Mouse (Mus musculus) gastrocnemius, adult 2 months (tissue): Measurements from ENCODE around the gene D130043K22Rik. TPM values are rescaled to one million over a fixed set of nuclear protein-coding genes. Genes with fewer than 3 reads are reported as not detected.

Experiments
- DNase-seq: peaks from one replicate; pipeline ENCODE4 v3.0.0; 2022
- H3K27ac ChIP-seq: fragments of 200-600 bp; 2 replicates; pipeline ENCODE4 v1.8.1; 2022; ENCODE audit warnings: mild to moderate bottlenecking
- H3K4me3 ChIP-seq: fragments of 200-600 bp; 2 replicates; pipeline ENCODE4 v1.8.1; 2022; ENCODE audit warnings: mild to moderate bottlenecking, moderate library complexity
- CTCF ChIP-seq: fragments of 200-600 bp; IDR thresholded peaks from 2 replicates; pipeline ENCODE4 v1.8.1; 2022; ENCODE audit warnings: antibody characterized with exemption, mild to moderate bottlenecking, moderate library complexity
- intact Hi-C: fragments of 180-260 bp; cut with DNase I; formaldehyde crosslinking; loops from one replicate; pipeline ENCODE4 v1.15.1; 2025
- total RNA-seq, 2 experiments: library from RNA; stranded (reverse); gene quantifications; 2 replicates each; pipeline ENCODE4 v1.2.3; 2021

D130043K22Rik gene
- total RNA-seq, 2 experiments from 2014 or later, result not detected

DNA sequence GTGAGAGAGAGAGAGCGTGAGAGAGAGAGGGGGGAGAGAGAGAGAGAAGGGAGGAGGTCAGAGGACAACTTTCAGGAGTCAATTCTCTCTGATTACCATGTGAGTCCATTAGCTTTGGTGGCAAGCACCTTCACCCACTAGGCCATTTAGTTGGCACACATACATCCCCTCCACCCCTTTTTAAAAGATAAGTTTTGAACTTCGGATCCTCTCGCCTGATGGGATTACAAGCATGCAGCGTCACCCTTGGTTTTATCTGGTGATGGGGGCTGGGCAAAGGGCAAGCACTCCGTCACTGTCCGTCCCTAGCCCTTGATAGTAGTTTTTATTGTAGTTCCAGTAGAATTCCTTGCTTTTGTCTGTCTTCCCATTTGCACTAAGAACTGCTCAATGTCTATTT is 35.3 kb downstream of the D130043K22Rik start:
- TF ChIP-seq CTCF, result no peak
- Histone ChIP-seq H3K4me3 (no peak overlapping the region), H3K27ac (no peak overlapping the region)
- intact Hi-C loops, result no loop called here
- no peak for DNase-seq

DNA sequence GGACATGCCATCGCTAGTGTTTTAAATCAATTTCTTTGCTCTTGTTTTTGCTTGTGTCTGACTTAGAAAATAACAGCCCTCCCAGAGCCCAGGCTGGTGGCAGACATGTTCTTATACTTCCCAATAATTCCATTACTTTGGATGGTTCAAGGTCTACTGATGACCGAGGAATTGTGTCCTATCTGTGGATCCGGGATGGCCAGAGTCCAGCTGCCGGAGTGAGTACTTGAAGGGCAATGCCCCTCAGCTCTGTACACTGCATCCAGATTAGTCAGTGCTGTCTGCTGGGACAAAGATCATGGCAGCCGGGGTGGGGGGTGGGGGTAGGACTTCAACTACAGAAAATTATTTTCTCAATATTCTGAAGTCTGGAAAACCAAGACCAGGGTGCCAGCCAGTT is 35.8 kb downstream of the D130043K22Rik start:
- no peak for TF ChIP-seq CTCF
- Histone ChIP-seq H3K4me3 (no peak overlapping the region), H3K27ac (no peak overlapping the region)
- DNase-seq, result no peak
- intact Hi-C loops, result no loop called here

DNA sequence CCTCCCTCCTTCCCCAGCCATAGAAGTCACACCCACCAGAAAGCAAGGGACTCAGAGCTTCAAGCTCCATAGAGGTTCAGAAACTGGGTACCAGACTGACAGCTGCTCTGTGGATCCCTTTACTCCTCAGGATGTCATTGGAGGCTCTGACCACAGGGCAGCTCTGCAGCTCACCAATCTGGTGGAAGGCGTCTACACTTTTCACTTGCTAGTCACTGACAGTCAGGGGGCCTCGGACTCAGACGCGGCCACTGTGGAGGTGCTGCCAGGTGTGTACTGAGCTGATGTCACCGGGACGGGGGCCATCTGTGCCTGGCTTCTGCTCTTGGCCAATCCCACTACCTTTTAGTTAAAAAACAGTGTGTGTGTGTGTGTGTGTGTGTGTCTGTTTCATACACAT is 37.5 kb downstream of the D130043K22Rik start:
- H3K27ac ChIP-seq, result no peak overlapping the region

DNA sequence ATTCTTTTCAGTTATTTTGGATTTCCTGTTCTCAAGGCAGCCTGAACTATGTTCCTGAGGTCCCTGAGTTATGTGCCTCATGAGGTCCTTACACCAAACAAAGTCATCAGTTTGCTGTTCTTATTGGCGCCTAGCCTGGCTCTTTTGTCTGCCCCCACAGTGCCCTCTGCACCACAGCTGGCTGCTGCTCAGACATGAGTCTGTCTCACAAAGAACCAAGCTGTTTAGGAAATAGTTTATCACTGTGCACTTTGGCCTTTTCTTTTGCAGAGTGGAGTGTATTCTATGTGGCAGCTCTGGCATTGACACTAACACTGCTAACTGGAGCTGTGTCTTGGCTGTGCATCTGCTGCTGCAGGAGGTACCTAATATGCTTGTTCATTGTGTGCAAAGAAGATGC is 44.6 kb downstream of the D130043K22Rik start:
- intact Hi-C loops, result no loop called here
- H3K4me3 ChIP-seq, result no peak overlapping the region
- H3K27ac ChIP-seq, result no peak overlapping the region
- TF ChIP-seq CTCF, result no peak
- no peak for DNase-seq

More for the DNA sequence above, 37.5 kb downstream of the D130043K22Rik start:
- peak; percentile 36 for TF ChIP-seq CTCF
- DNase-seq, result peak; percentile 29
- no peak overlapping the region for H3K4me3 ChIP-seq
- intact Hi-C loops, result no loop called here

DNA sequence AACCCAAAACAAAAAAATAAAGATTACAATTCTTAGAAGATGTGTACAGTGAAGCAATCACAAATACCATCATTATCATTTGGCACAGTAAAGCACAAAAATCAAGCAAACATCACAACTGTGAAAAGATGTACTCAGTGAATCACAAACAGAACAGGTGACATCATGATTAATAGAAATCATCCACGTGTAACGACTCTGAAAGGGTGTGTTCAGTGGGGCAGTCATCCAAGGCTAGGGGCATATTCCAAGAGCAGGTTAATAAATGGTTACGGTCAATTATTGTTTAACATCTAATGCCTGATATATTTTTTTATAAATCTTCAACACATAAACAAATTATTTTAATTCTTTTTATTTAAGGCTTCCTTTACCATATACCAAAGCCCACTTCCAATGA is 47.6 kb downstream of the D130043K22Rik start:
- DNase-seq, result no peak

DNA sequence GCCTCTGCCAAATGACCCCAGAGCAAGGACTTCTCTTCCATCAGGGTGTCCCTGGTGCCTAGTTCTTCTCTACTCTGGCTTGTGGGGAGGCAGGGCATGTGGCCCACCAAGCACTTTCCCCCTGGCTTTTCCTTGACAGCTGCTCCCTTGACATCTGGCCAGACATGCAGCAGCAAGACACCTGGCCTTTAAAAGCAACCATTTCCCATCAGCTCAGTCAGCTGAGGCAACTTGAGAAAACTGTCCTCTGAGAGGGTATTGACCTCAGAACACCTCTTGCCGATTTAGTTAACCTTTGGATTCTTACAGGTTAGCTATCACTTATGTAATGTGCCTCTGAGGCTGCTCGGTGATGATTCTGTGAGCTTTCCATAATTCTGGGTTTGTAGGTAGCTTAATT is 48.9 kb downstream of the D130043K22Rik start:
- Histone ChIP-seq H3K27ac (no peak overlapping the region), H3K4me3 (no peak overlapping the region)
- no peak for TF ChIP-seq CTCF
- DNase-seq, result no peak
- intact Hi-C loops, result no loop called here

More for the DNA sequence above, 47.6 kb downstream of the D130043K22Rik start:
- Histone ChIP-seq H3K4me3 (no peak overlapping the region), H3K27ac (no peak overlapping the region)
- no peak for TF ChIP-seq CTCF
- intact Hi-C loops, result no loop called here

DNA sequence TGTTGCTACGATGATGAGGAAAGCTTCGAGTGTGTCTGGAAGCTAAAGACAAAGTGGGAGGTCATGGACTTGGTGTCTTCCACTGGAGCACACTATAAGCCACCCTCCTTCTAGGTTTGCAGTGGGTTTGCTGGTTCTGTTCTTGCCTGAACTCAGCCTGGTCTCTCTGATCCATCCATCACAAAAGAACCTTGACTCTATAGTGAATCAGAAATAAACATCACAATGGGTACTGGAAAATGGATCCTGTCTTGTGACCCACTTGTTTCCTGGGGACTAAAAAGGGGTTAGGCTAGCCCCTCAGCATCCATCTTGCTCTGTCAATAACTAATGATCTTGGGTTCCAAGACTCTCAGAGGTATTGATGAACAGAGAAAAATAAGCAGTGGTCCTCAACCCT is 57.0 kb downstream of the D130043K22Rik start:
- no peak for TF ChIP-seq CTCF
- no peak for DNase-seq
- H3K27ac ChIP-seq, result no peak overlapping the region
- intact Hi-C loops, result no loop called here
- no peak overlapping the region for H3K4me3 ChIP-seq

DNA sequence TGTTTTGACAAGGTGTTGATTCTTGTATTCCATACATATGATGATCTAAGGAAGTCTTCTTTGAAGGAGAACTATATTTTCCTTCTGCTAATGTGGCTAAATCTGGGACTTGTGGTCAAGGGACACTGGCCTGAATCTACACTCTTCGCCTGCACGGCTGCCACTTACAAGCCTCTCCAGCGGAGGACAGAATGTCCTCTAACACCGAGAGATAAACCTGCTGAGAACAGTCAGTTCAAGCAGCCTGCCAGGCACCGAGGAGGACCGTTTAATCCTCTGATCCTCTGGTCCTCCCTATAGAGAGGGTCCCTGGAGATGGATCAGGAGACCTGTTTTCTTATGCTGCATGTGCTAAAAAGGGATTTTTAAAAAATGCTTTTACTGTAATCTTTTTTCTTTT is 58.5 kb downstream of the D130043K22Rik start:
- TF ChIP-seq CTCF, result no peak
- H3K4me3 ChIP-seq, result no peak overlapping the region
- H3K27ac ChIP-seq, result no peak overlapping the region
- DNase-seq, result no peak
- intact Hi-C loops, result no loop called here

DNA sequence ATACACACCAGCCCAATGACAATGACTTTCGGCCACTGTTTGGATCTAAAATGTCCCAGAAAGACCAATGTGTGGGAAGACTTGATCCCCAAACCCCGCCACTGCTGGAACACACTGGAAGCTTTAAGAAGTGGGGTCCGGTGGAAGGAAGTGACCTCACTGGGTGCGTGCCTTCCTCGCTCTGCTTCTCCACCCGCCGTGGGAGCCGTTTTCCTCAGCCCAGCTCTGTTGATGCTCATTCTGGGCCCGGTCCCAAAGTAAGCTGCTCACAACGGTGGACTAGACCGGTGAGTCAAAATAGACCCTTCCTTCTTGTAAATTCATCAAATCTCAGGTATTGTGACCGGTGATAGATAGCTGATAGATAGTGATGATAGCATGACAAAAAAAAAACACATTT is 60.5 kb downstream of the D130043K22Rik start:
- no peak for TF ChIP-seq CTCF
- no peak overlapping the region for H3K4me3 ChIP-seq
- H3K27ac ChIP-seq, result no peak overlapping the region
- intact Hi-C loops, result no loop called here
- DNase-seq, result no peak

DNA sequence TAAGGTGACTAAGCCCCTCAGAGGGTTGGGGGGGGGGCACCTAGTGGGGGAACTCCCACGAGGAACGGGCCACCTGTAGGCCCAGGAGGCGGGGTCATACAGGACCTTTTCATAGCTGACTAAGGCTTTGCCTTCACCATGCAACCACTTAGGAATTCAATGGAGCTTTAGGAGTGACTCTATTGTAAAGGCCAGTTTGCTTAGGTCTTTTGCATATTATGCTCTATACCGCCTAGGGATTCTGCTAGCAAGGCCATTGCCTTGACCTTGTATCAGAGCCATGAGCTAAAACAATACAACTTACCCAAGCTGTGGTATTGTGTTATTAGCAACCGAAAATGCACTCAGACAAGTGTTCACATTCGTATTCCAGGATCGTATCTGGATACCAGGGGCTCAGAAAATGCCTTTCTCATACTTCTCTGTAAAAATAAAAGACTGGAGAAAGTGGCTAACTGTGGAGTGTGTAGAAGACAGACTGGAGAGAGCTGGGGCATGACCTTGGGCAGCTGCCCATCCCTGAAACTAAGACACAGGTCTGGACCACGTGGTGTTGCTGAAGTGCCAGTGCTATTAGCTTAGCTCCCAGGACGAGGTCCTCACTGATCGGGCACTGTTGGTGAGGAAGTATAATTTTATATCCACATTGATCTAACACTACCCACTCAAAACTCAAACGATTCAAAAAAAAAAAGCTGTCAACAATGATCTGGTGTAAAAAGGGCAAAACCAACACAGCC is 62.1 kb downstream of the D130043K22Rik start:
- no peak overlapping the region for H3K27ac ChIP-seq
- no peak for TF ChIP-seq CTCF
- no peak overlapping the region for H3K4me3 ChIP-seq
- intact Hi-C loops, result no loop called here
- DNase-seq, result peak; percentile 44

DNA sequence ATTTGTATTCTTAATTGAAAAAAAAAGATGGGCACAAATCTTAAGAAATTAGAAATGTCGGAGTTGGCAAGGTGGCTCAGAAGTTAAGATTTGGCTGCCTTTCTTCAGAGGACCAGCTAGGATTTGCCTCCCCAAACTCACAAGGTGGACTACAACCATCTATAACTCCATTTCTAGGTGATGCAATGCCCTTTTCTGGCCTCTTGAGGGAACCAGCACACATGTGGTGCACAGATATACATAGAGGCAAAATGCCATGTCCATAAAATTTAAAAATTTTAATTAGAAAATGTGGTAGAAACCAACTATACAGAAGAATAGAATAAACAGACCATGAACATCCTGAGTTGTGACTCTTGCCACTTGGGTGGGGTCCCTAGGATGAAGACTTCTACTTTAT is 64.2 kb downstream of the D130043K22Rik start:
- DNase-seq, result no peak
- Histone ChIP-seq H3K4me3 (no peak overlapping the region), H3K27ac (no peak overlapping the region)
- TF ChIP-seq CTCF, result no peak; the same call in 1 of the 2 replicates
- intact Hi-C loops, result no loop called here

DNA sequence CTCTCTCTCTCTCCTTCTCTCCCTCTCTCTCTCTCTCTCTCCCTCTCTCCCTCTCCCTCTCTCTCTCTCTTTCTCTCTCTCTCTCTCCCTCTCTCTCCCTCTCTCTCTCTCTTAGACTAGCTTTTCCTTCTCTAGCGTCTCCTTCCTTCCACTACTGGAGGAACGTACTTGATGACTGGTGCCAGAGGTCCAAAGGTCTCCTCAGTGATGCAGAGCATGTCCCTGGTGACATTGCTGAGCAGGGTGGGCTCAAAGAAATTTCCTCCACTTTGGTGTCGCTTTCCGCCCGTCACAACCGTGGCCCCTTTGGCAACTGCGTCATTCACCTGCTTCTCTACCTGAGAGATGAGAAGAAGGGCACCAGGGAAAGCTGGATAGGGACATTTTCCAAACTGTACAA is 68.6 kb downstream of the D130043K22Rik start:
- Histone ChIP-seq H3K27ac (no peak overlapping the region), H3K4me3 (no peak overlapping the region)
- no peak for TF ChIP-seq CTCF
- intact Hi-C loops, result no loop called here
- no peak for DNase-seq

DNA sequence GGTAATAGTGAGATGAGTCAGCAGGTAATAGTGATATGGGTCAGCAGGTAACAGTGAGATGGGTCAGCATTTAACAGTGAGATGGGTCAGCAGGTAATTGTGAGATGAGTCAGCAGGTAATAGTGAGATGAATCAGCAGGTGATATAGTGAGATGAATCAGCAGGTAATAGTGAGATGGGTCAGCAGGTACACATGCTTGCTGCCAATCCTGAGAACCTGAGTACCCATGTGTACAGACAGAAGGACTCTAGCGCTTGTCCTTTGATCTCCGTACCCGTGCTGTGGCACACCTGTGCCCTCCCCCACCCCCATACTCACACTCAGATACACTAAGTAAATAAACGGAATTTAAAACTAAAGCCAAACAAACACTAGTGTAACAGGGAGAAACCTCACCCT is 70.0 kb downstream of the D130043K22Rik start:
- H3K27ac ChIP-seq, result no peak overlapping the region
- no peak for DNase-seq
- TF ChIP-seq CTCF, result no peak
- no peak overlapping the region for H3K4me3 ChIP-seq
- intact Hi-C loops, result no loop called here

DNA sequence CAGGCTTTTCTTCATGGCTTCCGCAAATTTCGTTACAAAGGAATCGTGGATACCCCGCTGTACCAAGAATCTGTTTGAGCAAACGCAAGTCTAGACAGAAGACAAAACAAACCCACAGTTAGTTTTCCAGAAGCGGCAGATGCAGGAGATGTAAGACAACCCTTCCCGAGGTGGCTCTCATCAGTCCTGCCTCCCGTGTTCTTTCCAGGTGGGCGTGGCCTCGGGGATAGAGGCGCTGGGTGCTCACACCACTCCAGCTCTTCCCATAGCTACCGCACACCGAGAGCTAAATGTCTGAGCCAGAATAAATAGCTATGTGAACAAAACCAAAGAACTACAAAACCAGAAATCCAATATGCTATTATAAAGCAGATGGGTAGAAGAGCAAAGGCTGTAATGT is 70.9 kb downstream of the D130043K22Rik start:
- Histone ChIP-seq H3K4me3 (no peak overlapping the region), H3K27ac (no peak overlapping the region)
- intact Hi-C loops, result no loop called here
- DNase-seq, result no peak
- TF ChIP-seq CTCF, result no peak
